Mouse (Mus musculus): Measurements from ENCODE around the gene Ltbp2. TPM values are rescaled to one million over a fixed set of nuclear protein-coding genes. Genes with fewer than 3 reads are reported as not detected.

Gene Ltbp2
- total RNA-seq, 2 experiments from 2014 or later, result 0.28 to 0.42 TPM

- DNase-seq (ENCODE audit: low spot score in 2 of 2), result no peak
Measured at GRCm38 (mm10) chr12:84763577-84764218, 112.6 kb downstream of the Ltbp2 start.

GRCm38 (mm10) chr12:84762532-84762931 lies 113.8 kb downstream of the Ltbp2 start:
- no peak for DNase-seq (ENCODE audit: low spot score in 2 of 2)

GRCm38 (mm10) chr12:84759063-84759462 lies 117.3 kb downstream of the Ltbp2 start:
- DNase-seq (ENCODE audit: low spot score in 2 of 2), result no peak

GRCm38 (mm10) chr12:84756016-84756415 lies 120.3 kb downstream of the Ltbp2 start:
- peak; percentile 62 to 82 for DNase-seq (ENCODE audit: low spot score in 2 of 2)

- peak; percentile 45 to 62 for DNase-seq (ENCODE audit: low spot score in 2 of 2)
Measured at GRCm38 (mm10) chr12:84755008-84755695, 121.2 kb downstream of the Ltbp2 start.

GRCm38 (mm10) chr12:84752131-84752977 lies 124.0 kb downstream of the Ltbp2 start:
- peak in 1 of 2 experiments; percentile 23 for DNase-seq (ENCODE audit: low spot score in 2 of 2)

- no peak for DNase-seq (ENCODE audit: low spot score in 2 of 2)
Measured at GRCm38 (mm10) chr12:84750661-84751060, 125.7 kb downstream of the Ltbp2 start.

DNA sequence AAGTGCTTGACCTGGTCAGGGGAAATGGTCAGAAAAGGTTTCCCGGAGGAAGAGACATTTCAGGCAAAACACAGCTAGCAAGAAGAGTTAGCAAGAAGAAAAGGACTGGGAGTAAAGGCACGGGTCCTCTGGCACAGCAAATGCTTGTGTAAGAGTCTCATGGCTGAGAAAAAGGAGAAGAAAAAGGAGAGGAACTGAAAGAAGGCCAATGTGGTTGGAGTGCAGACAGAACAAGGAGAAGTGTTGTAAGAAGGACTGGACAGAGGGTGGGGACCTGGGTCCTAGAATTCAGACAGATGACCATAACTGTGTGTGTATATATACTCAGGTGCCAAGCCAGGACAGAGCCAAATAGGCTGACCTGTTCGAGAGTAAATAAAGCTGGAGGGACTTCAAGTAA lies 128.2 kb downstream of the Ltbp2 start:
- DNase-seq (ENCODE audit: low spot score in 2 of 2), result no peak

- no peak for DNase-seq (ENCODE audit: low spot score in 2 of 2)
Measured at GRCm38 (mm10) chr12:84745700-84746099, 130.6 kb downstream of the Ltbp2 start.

- no peak for DNase-seq (ENCODE audit: low spot score in 2 of 2)
Measured at GRCm38 (mm10) chr12:84743496-84743895, 132.8 kb downstream of the Ltbp2 start.

- no peak for DNase-seq (ENCODE audit: low spot score in 2 of 2)
Measured at GRCm38 (mm10) chr12:84733366-84733765, 143.0 kb downstream of the Ltbp2 start.

Other genes starting within 250 kb of the Ltbp2 start
- not detected for gene Vrtn, start 235.5 kb downstream of the Ltbp2 start, total RNA-seq (2021)
- gene Syndig1l, start 177.7 kb downstream of the Ltbp2 start, total RNA-seq (2021), result 10 to 100 TPM; 19.8 to 39.2 TPM
- 10 to 100 TPM; 28.1 to 29.6 TPM for gene Npc2, start 103.4 kb downstream of the Ltbp2 start, total RNA-seq (2021)
- 10 to 100 TPM; 56.3 to 60.2 TPM for gene Isca2, start 103.3 kb downstream of the Ltbp2 start, total RNA-seq (2021)
- 10 to 100 TPM; 31.1 to 35.7 TPM for gene Fcf1, start 94.4 kb upstream of the Ltbp2 start, total RNA-seq (2021)
- gene Arel1, start 94.4 kb upstream of the Ltbp2 start, total RNA-seq (2021), result 10 to 100 TPM; 98.2 to 98.8 TPM
- gene Ylpm1, start 119.8 kb upstream of the Ltbp2 start, total RNA-seq (2021), result 100 to 1,000 TPM; 111 to 112 TPM
- gene Prox2, start 234.2 kb upstream of the Ltbp2 start, total RNA-seq (2021), result 1 to 10 TPM in 1 of 2 experiments, under 1 TPM in 1; 1.00 to 2.3 TPM
- 100 to 1,000 TPM; 147 to 157 TPM for gene Dlst, start 234.3 kb upstream of the Ltbp2 start, total RNA-seq (2021)